Mouse (Mus musculus): Measurements from ENCODE around the gene Limk2.

Limk2 gene

DNA sequence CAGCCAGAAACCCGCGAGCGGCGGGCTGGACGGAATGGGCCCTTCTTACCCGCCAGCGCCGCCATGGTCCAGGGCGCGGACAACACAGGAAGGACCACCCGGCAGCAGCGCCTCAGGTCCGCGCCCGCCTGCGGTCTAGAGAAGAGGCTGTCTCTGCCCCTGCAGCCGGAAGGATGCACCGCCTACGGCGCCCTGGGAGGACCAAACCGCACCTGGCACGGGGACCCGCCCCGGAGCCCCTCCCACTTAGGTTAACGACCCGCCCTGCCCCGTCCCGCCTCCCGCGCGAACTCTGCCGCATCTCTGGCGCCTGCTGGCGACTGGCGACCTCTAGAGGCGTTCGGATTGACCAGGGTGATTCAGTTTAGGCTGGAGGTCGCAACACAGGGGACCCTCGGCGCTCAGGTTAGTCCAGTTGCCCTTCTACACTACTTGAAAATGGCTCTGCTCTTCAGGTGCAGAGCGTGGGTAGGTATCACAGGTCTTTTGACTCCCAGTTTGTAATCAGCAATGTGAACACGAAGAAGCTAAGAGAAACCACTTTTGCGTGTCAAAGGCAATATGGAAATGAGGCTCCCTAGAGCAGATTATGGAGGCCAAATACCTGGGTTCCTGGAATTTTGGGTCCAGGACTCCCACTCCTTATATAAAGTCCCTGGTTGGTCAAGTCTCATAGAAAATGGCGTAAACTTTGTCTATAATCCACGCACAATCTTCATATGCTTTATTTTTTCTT, at the start of gene Limk2:
TSS of gene Limk2 (minus strand) at position 193 of the 736 bp plus-strand sequence.
- peak; percentile 96 to 97 for DNase-seq

DNA sequence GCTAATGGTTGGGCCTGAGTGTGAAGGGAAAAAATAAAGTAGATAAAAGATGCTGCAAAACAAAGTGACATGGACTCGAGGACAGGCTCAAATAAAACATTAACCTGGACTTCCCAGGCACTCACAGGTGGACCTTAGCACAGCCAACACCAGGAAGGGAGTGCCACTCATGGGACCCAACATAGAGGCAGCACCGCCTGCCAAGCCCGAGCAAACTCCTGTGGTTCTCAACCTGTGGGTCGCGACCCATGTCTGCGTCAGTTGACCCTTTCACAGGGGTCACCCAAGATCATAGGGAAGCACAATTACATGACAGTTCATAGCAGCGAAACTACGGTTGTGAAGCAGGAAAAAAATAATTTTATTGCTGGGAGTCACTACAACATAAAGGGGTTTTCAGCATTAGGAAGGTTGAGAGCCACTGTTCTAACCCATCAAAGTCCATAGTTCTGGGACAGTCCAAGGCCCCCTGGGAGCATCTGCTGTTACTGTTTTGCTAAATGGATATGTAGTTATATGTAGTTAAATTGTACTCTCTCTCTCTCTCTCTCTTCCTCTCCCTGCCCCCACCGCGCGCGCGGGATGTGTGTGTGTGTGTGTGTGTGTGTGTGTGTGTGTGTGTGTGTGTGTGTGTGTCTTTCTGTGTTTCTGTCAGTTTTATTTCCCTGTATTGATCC, 49.6 kb upstream of the Limk2 start:
- DNase-seq = peak; percentile 57 to 84

DNA sequence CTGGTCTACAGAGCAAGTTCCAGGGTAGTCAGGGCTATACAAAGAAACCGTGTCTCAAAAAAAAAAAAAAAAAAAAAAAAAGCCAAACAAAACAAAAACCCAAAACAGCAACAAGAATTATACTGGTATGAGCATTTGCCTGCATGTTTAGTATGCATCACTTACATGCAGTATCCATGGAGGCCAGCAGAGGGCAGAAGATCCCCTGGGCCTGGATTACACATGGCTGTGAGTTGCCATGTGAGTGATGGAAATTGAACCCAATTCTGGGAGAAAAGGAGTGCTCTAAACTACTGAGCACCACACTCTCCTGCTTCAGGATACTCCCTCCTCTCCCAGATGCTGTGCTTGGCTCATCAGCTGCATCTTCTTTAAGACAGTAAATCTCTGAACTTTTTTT, 47.4 kb upstream of the Limk2 start:
- peak; percentile 79 to 88 for DNase-seq

DNA sequence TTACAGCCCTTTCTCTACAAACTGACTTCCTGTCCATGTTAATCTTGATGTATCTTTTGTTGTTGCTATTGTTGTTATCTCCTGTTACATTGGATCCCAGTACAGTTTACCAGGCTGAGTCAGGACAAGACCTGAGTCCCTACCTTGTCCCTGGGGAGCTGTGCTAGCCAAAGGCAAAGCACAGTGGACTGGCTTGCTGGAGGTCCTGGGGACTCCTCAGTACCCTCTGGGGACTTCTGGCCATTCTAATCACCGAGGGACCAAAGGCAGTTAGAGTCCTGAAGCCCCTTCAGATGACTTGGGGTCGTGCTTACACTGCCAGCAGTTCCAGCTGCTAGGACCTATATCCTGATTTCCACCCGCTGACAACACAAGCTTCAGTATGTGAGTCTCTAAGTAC, 45.5 kb upstream of the Limk2 start:
- DNase-seq = no peak

DNA sequence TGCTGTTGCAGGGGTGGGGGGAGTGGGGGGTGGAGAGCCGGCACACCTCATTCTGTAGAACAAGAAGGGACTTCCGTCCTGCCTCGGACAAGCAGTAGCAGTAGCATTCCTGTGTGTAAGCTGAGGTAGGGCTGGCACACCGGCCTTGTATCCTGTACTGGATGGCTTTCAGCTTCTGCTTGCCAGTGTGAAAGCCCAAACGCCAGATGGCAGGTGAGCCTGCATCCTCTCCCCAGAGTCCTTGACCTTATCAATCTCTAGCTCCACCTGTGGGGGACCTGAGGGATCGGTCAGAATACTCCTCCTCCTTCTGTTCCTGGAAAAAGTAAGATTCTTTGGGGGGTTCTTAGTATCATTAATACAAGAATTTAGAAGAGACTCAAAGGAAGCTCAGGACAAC, 44.5 kb upstream of the Limk2 start:
- peak; percentile 38 to 69 for DNase-seq

DNA sequence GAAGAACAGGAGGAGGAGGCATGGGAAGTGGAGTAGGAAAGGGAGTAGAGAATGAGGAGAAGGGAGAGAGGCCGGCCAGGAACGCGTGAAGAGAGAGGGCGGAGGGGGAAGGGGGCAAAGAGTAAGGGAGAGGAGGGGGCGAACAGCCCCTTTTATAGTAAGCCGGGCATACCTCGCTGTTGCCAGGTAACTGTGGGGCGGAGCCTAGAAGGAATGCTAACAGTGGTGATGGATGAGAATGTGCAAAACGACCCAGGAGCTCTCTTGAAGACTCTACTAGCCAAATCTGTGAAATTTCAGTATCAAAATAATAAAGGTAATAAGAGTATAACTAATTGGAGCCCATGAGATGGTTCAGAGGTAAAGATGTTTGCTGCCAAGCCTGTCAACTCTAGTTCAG, 43.8 kb upstream of the Limk2 start:
- DNase-seq = peak; percentile 46 to 68

DNA sequence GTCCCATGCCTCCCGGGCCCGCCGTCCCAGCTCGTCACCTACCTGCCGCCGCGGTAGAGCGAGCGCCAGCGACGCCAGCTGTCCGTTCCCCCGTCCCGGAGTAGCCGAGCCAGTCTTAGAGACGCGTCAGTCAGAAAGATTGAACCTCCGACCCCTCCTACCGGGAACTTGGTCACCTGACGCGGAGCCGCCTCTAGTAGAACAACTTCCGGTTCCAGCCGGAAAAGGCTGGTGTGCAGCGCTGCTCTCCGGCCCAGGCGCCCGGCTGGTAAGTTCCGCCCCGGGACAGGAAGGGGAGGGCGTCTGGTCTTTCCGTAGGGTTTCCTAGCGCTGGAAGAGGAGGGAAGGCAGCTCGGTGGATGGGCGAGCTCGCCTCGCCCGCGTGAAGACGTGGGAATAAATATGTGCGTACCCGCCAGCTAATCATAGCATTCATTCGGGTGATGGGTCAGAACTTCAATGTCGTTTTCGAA, 43.2 kb upstream of the Limk2 start, which contains the start of gene Rnf185:
TSS of gene Rnf185 (minus strand) at position 197 of the 473 bp plus-strand sequence.
- peak; percentile 96 to 98 for DNase-seq

DNA sequence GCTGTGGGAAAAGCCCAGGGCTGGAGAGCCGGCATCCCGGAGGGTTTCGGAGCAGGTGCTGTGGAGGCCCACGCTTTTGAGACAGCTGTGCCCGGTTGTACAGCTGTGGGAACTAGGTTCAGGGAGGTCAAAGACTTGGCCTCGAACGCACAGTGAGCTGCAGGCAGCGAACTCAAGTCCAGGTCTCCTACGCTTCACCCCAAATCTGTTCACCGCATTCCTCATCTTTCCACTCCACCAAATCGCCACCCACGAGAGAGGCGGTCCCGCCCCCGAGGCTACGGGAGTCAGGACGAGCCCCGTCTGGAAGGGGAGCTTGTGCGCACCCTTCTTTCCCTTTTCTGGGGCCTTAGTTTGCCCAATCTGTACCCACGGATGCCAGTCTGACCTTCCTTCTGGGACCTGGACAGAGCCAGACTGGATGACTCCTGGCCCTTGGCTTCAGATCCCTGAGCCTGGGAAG, 42.7 kb upstream of the Limk2 start:
- peak; percentile 46 to 73 for DNase-seq

DNA sequence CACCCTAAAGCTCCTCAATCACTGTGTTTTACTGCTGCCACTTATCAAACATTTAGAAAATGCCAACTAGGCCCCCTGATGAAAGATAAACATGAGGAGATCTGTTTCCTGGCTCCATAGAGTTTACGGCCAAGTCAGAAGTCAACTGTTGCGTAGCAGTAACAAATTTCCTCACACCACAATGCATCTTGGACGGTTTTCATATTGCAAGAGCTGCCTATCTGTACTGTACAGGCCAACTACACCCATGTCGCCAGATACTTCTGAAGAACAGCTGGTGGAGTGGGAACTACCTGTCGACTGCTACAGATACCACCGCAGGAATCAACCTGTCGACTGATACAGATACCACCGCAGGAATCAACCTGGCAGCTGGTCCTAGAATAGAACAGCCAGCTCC, 35.9 kb upstream of the Limk2 start:
- no peak for DNase-seq

DNA sequence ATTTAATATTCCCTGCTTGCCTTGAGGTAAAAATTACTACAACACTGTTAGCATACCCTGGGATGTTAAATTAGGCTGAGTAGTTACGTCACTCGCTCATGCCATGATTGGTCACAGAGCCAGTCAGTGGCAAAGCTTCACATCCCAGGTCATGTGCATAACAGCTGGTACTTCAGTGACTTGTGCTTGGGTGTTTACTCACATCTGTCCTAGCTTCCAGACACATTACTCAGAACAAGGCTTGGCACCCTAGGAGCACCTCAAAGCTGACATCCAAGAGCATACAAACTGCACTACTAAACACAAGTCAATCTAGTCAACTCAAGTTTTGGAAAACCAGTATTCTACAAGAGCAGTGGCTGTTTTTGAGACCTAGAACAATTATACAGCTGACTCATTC, 34.1 kb upstream of the Limk2 start:
- DNase-seq = no peak

DNA sequence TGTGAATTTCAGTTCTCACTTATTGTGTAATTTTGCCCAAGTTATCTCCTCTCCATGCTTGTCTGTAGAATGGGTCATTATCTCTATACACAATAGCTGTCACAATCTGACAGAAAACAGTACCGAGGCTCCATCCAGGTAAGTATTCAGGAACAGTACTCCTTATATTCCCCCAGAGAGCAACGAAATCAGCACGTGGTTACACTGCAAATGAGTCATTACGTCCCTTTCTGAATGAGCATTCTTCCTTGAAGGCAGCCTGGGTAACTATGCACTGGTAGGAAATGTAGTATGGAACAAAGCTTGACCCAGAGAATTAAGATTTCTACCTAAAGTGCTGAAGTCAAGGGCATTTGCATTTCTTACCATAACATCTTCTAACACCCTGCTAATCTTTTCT, 33.7 kb upstream of the Limk2 start:
- DNase-seq = no peak

DNA sequence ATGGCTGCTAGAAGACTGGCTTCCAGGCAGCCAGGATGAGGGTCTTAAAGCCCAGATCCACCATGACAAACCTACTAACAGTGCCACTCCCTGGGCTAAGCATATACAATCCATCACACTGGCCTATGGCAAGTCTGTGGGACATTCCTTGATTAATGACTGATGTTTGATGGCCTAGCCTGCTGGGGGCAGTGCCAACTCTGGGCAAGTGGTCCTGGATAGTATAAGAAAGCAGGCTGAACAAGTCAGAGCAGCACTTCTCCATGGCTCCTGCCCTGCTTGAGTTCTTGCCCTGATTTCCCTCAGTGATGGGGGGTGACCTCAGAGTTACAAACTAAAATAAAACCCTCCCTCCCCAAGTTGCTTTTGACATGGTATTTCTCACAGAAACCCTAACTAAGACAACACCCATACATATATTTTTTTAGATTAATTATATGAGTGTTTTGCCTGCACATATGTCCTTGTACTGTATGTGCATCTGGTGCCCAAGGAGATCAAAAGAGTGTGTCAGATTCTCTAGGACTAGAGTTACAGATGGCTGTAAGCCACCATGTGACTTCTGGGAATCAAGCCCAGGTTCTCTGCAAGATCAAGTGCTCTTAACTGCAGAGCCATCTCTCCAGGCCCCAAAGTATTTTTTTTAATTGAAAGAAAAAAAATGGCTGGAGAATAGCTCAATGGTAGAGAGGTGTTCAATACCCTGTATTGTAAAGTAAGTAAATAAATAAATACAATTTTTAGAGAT, 32.9 kb upstream of the Limk2 start:
- peak; percentile 58 to 63 for DNase-seq

DNA sequence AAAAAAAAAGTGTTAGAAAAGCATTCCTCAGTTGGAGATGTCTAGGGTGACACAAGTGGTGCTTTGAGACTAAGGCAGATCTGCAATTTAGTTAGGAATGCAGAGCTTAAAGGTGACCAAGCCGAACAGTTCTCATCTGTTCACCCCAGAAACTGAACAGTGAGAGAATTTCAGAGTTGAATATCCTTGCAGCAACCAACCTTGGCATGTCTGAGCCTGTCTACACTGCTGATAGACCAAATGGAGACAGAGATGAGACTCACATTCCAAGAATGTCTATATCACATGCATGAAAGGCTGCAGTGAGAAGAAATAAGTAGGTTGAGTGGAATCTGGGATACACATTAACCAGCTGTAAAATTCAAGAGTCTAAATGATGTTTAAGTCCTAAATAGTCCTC, 28.6 kb upstream of the Limk2 start:
- DNase-seq = no peak

DNA sequence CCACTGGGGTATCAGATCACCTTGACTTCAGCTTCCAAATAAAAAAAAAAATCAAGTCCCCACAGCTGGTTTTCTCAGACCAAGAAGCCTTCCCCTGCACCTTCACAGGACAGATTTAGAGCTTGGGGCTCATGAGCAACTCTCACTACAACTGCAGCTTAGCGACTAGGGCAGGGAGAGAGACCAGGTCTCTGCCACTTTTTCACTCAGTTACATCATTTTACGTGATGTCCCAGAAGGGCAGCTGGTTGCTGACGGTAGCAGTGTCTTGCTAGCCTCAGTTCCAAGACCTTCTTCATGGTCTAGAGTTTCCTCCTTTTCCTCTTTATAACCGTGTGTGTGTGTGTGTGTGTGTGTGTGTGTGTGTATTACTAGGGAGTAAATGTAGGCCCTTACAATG, 24.8 kb upstream of the Limk2 start:
- no peak for DNase-seq

DNA sequence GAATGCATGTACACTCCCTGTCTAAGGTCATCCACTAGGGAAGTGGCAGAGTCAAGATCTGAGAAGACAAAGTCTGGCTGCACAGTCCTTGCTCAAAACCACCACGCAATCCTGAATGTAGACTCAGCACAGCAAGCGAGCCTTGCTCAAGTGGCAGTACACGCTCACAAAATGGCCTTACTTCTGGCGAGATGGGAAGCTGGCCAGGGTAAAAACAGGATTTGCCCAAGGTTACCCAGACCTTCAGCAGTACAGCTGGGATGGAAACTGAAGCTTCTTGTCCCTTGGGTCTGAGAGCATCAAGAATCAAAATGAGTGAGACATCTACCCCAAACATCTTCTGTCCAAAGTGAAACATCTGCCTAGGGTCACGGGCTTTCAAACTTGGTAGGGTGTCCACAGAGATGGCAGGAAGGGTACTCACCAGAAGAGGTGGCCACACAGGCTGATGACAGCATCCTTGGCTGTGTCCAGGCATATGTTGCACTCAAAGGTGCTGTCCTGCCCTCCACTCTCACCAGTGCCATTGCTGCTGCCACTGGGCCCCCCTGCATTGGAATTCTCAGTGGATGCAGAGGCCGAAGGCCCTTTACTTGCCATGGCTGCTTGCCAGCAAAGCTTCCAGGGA, 23.1 kb upstream of the Limk2 start:
- DNase-seq = no peak

DNA sequence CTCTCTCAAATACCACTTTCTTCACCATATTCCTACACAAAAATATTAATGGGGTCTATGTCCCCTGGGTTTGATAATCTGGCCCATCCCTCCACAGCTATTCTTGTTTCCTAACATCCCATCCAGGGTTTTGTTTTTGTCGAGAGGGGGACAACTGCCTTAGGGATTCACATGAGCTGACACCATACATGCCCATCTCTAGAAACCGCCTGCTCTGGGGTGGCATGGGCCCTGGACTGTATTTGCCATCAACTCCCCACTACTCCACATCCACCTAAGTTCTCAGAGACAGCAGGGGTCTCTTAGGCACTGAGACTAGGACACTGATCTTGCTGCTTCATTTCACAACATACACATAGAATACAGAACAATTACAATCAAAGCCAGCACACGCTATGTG, 22.5 kb upstream of the Limk2 start:
- no peak for DNase-seq

DNA sequence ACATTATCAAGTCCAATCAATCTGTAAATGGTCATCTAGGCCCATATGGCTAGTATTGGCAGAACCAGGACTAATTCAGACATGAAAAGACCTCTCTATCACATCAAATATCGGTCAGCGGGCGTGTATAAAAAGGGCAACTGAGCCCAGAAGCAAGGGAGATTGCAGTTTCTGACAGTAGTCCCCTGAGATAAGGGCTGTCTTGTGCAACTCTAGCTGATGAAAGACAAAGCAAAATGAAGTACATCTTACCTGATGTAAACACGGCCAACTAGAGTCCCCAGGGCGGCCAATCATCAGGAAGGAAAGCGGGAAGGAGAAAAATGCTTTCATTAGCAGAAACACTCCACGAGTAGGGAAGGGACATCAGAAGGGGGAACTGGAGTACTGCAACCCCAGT, 19.6 kb upstream of the Limk2 start:
- DNase-seq = no peak

DNA sequence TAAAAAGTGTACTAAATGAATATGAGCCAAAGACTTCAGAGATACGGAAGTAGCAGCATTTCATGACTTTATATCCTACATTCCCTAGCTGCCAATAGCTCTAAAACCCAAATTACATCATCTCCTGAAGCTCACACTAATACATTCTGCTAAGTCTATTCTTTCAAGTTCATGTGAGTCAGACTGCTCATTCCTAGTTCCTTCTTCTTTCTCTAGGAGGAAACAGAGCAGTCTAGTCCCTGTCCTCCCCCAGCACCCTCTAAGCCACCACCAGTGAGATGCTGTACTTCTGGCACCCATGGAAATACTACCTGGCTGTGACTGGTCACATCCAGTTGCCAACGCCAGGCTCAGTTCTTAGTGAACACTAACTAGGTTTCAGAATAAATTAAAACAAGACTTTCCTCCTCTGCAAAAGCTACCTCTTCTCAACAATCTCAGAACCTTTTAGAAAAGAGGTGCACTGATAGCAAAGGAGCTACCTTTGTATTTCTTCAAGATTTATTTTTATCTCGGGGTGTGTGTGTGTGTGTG, 18.8 kb upstream of the Limk2 start:
- DNase-seq = peak; percentile 46 to 73

DNA sequence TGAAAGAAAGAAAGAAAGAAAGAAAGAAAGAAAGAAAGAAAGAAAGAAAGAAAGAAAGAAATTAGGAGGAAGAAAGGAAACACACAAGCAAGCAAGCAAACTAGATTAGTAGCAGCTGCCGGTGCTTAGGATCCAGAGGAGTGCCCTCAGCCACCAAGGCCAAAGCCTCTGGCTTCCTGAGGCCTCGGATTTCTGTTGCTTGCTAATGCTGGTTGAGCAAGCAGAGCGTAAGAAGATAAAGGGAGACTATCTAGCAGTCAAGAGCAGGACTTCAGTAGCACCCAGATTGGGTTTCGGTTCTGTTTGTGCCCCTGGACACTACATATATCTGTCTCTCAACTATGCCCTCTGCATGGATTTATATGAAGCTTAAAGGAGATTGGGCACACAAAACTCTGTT, 13.3 kb upstream of the Limk2 start:
- no peak for DNase-seq

DNA sequence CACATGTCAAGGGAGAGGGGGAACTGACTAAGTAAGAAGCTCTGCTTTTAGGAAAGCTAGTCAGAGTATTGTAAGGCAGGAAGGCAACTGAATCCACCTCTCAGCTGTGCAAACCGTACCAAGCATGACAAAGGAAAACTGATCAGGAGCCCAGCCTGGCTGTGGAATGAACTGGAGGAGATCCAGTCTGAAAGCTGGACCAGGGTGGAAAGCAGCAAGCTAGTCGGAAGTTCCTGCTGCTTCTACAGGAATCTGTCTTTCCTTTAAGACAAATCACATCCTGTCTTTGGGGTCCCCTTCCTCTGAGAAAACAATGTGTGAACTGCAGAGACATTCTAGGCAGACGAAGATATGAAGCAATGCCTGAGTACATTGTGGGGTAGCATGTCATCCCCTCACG, 9.8 kb upstream of the Limk2 start:
- peak; percentile 43 to 61 for DNase-seq

DNA sequence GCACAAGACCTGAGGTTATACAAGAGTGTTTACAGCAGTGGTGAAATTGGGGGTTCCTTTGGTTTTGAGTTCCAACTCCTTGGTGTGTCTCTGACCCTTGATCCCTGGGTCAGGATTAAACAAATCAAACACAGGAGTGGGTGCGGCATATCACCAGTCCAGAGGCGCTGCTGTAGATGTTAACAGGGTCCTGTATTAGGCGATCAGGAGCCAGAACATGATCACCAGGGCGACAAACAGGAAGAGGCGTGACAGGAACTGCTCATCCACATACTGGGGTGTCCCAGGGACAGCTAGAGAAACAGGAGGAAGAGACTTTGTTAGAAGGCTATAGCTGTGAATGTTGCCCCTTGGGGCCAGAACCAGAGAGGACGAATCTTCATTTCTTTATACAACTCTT, 8.8 kb upstream of the Limk2 start:
- peak; percentile 27 to 62 for DNase-seq

DNA sequence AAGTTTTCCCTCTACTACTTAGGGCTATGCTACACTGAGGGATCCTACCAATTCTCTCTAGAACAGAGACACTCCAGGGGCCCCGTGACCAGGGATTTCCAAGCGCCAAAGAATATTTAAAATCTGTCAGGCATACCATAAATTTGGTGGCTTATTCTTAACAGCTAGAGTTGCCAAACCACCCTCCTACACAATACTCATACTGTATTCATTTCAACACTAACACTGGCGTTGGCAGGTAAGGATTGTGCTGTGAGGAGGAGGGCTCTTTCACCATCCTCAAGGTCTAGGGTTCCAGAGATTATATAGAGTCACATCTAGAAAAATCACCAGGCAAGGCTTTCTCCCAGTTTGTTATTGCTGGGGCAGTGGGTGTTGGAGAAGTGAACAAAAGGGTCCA, 7.4 kb upstream of the Limk2 start:
- DNase-seq = no peak

DNA sequence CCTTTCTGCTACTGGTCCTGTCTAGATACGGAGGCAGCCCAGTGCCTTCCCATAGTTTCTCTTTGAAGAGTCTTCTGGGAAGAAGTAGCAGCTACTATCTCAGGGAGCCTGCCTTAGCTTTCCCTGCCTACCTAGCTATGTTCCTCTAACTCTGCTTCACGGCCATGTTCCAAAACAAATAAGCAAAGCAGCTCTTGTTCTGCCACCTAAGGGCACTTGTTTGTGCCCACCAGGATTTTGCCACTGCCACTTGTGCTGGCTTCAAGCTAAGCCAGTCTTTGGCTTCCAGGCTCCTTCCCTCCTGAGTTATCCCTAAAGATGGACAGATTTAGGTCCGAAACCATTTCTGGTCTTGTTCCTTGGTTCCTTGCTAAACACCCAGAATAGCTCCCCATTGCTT, 3.1 kb upstream of the Limk2 start:
- DNase-seq = no peak

All from kidney, postnatal 25 days (tissue).